23 mouse cellular contexts compared by ENCODE assay signal in the genomic region with DNA sequence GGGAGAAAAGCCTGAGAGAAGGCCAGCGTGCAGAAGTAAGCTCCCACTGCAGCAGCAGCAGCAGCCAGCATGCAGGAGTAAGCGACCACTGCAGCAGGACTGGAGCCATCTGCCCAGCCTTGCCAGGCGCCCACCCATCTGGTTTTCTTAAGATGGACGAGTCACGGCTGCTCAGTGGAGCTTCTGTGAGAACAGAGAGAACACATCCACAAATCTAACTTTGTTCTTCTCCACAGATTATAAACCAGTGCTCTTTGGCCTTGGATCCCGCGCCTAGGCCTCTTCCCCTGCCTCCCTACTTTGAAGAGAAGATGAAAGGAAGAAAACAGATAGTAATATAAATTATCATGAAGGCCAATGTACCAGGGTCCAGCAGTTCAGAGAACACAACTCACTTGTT.
DNase-seq lines count a peak whose midpoint lies in the region; ATAC-seq and TF ChIP-seq lines count a peak whose summit lies in the region.
"Had no signal": no experiment of that assay in that cellular context is flagged by ENCODE, and none has a peak within 500 bp of the region (broad histone marks: within the 10 kb centered on the region; RNA-seq: fewer than 3 reads in every experiment).

No protein-coding gene starts in this region.

- no peak overlapping the region for H3K4me3 ChIP-seq in kidney, embryonic 15.5 days (replicated peaks)
- no peak overlapping the region for H3K4me3 ChIP-seq in midbrain, postnatal 0 days (ENCODE audit: low read depth, low read length)
- H3K4me3 ChIP-seq in midbrain, embryonic 11.5 days (ENCODE audit: low read depth, low read length), result no peak overlapping the region
- no peak overlapping the region for H3K4me3 ChIP-seq in liver, embryonic 12.5 days
- H3K4me3 ChIP-seq: embryonic facial prominence, embryonic 10.5 days; left cerebral cortex, adult 2 months; limb, embryonic 13.5 days; liver, embryonic 15.5 days; midbrain, embryonic 10.5 days had no signal

- no peak for TF ChIP-seq CTCF in midbrain, postnatal 0 days (IDR thresholded peaks at IDR 0.05)

- 45% methylated on average over 7 of the region's 7 CpGs for WGBS in kidney, embryonic 15.5 days
- WGBS in midbrain, postnatal 0 days, result 85% methylated on average over 7 of the region's 7 CpGs
- WGBS in midbrain, embryonic 11.5 days, result 91% methylated on average over 7 of the region's 7 CpGs
- WGBS in liver, embryonic 12.5 days (ENCODE audit: insufficient replicate concordance), result 83% methylated on average over 7 of the region's 7 CpGs

- H3K27me3 ChIP-seq in kidney, embryonic 15.5 days, result no peaks in the 10 kb centered on the region
- H3K27me3 ChIP-seq in midbrain, postnatal 0 days (ENCODE audit: insufficient read depth, low read length), result no peaks in the 10 kb centered on the region
- H3K27me3 ChIP-seq in midbrain, embryonic 11.5 days (ENCODE audit: control insufficient read depth, insufficient read depth, low read length), result no peaks in the 10 kb centered on the region
- H3K27me3 ChIP-seq in liver, embryonic 12.5 days (replicated peaks), result no peaks in the 10 kb centered on the region
- H3K27me3 ChIP-seq: limb, embryonic 13.5 days; liver, embryonic 15.5 days had no signal

- H3K4me1 ChIP-seq in kidney, embryonic 15.5 days, result peaks cover 26% of the 10 kb centered on the region
- peaks cover 2% of the 10 kb centered on the region; the same call in 1 of the 2 replicates for H3K4me1 ChIP-seq in midbrain, postnatal 0 days (ENCODE audit: insufficient read depth, low read length)
- H3K4me1 ChIP-seq in midbrain, embryonic 11.5 days (ENCODE audit: control insufficient read depth, insufficient read depth, low read length), result peaks cover 6% of the 10 kb centered on the region; the same call in 1 of the 2 replicates
- H3K4me1 ChIP-seq in liver, embryonic 12.5 days, result no peaks in the 10 kb centered on the region
- H3K4me1 ChIP-seq: liver, embryonic 15.5 days had no signal

- no peak overlapping the region for H3K9ac ChIP-seq in kidney, embryonic 15.5 days
- H3K9ac ChIP-seq in midbrain, postnatal 0 days (replicated peaks; ENCODE audit: low read length, poor library complexity, severe bottlenecking), result no peak overlapping the region
- no peak overlapping the region for H3K9ac ChIP-seq in midbrain, embryonic 11.5 days (ENCODE audit: low read length)
- no peak overlapping the region for H3K9ac ChIP-seq in liver, embryonic 12.5 days
- H3K9ac ChIP-seq: limb, embryonic 13.5 days; liver, embryonic 15.5 days had no signal

- DNase-seq in adrenal gland, adult 2 months, result peak; percentile 46
- DNase-seq in adrenal gland, adult 18-20 months (ENCODE audit: low spot score in 2 of 2), result no peak
- DNase-seq in kidney, adult 8-10 months, result no peak
- peak; percentile 34 for DNase-seq in midbrain, postnatal 0 days (ENCODE audit: low spot score)
- DNase-seq in midbrain, embryonic 11.5 days (ENCODE audit: low spot score, missing footprints), result no peak
- peak; percentile 14 for DNase-seq in mesoderm, embryonic 11.5 days (ENCODE audit: low read depth, low spot score)
- DNase-seq: cerebellum, adult 2 months; heart, postnatal 10 days; kidney, adult 11 months; kidney, postnatal 36 days; layer of hippocampus, adult 9-11 months; lung, postnatal 4 days; right cerebral cortex, adult 18-20 months; thymus, postnatal 36 days had no signal

- H3K9me3 ChIP-seq in kidney, embryonic 15.5 days (replicated peaks), result no peaks in the 10 kb centered on the region
- no peaks in the 10 kb centered on the region for H3K9me3 ChIP-seq in midbrain, postnatal 0 days (ENCODE audit: low read length)
- H3K9me3 ChIP-seq in midbrain, embryonic 11.5 days (ENCODE audit: control insufficient read depth, low read length), result no peaks in the 10 kb centered on the region
- H3K9me3 ChIP-seq in liver, embryonic 12.5 days (replicated peaks), result no peaks in the 10 kb centered on the region
- H3K9me3 ChIP-seq: embryonic facial prominence, embryonic 10.5 days; limb, embryonic 13.5 days; liver, embryonic 15.5 days; midbrain, embryonic 10.5 days had no signal

- peak overlapping the region; percentile 37; the same call in 1 of the 2 replicates for H3K27ac ChIP-seq in kidney, embryonic 15.5 days
- H3K27ac ChIP-seq in midbrain, postnatal 0 days (ENCODE audit: low read depth, low read length), result no peak overlapping the region
- no peak overlapping the region for H3K27ac ChIP-seq in midbrain, embryonic 11.5 days (ENCODE audit: low read depth, low read length)
- H3K27ac ChIP-seq in liver, embryonic 12.5 days, result no peak overlapping the region
- H3K27ac ChIP-seq: embryonic facial prominence, embryonic 10.5 days; left cerebral cortex, adult 2 months; limb, embryonic 13.5 days; liver, embryonic 15.5 days; midbrain, embryonic 10.5 days had no signal

- H3K36me3 ChIP-seq in kidney, embryonic 15.5 days, result peaks cover 15% of the 10 kb centered on the region
- 0 out of 2 replicates have a peak, but pooled peaks cover 2% of the 10 kb centered on the region for H3K36me3 ChIP-seq in midbrain, postnatal 0 days (ENCODE audit: insufficient read depth, low read length)
- no peaks in the 10 kb centered on the region for H3K36me3 ChIP-seq in midbrain, embryonic 11.5 days (ENCODE audit: control insufficient read depth, insufficient read depth, low read length)
- peaks cover 43% of the 10 kb centered on the region for H3K36me3 ChIP-seq in liver, embryonic 12.5 days

- ATAC-seq in kidney, embryonic 15.5 days (replicated peaks; ENCODE audit: low FRiP score), result 0 out of 2 replicates have a peak, but pooled peaks have one; percentile 23
- ATAC-seq in midbrain, postnatal 0 days (ENCODE audit: low FRiP score), result no peak
- ATAC-seq in midbrain, embryonic 11.5 days (ENCODE audit: low FRiP score), result no peak
- ATAC-seq in liver, embryonic 12.5 days, result no peak
- ATAC-seq: CD4-positive, CD25-positive, alpha-beta regulatory T cell, adult 4 months had no signal

- H3K4me2 ChIP-seq in kidney, embryonic 15.5 days, result no peak overlapping the region
- no peak overlapping the region for H3K4me2 ChIP-seq in midbrain, postnatal 0 days (ENCODE audit: low read depth, low read length, poor library complexity, severe bottlenecking)
- no peak overlapping the region for H3K4me2 ChIP-seq in midbrain, embryonic 11.5 days
- no peak overlapping the region for H3K4me2 ChIP-seq in liver, embryonic 12.5 days
- H3K4me2 ChIP-seq: heart, embryonic 11.5 days; limb, embryonic 13.5 days; liver, embryonic 15.5 days had no signal

Comparison
In these comparisons a context has a peak if more than half of its experiments do, and no peak if none do; other contexts are left out.
1. DNase-seq: peak in adrenal gland, adult 2 months (single experiment), midbrain, postnatal 0 days (single experiment) and mesoderm, embryonic 11.5 days (single experiment); none in adrenal gland, adult 18-20 months (0 of 2), kidney, adult 8-10 months (0 of 2) and midbrain, embryonic 11.5 days (single experiment).